Mouse (Mus musculus) monocyte, adult 2 months (primary cell): ENCODE measurements around the gene Slc2a9.
A peak's percentile ranks its signal among the peaks of the same experiment; 100 is the strongest.

Experiments
- DNase-seq, 2 experiments: peaks; one replicate each; pipeline ENCODE4 v3.0.0; 2022; ENCODE audit warnings: low spot score in 2 of 2, low read depth in 1 of 2

Slc2a9 gene

GRCm38 (mm10) chr5:38388420-38388823 is 114.5 kb downstream of the Slc2a9 start:
- no peak for DNase-seq

- DNase-seq: no peak
These were observed 123.0 kb downstream of the Slc2a9 start for GRCm38 (mm10) chr5:38379970-38380369.

DNA sequence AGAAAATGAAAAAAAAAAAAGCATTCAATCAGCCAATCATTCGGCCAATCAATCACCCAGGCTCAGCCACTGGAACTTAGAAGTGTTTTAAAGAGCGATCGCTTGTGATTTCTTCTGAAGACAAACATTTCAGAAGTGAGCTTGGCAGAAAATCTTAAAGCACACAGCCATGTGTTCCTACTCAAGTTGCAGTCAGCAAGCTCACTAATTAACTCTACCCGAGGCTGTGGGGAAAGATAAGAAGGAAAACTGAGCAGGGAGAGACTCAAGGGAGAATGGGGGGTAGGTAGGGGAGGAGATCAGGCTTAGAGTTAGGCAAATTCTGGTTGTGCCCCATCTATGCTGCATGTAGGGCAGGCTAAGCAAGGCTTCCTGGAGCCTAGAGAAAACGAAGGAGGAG is 130.6 kb downstream of the Slc2a9 start:
- no peak for DNase-seq

DNA sequence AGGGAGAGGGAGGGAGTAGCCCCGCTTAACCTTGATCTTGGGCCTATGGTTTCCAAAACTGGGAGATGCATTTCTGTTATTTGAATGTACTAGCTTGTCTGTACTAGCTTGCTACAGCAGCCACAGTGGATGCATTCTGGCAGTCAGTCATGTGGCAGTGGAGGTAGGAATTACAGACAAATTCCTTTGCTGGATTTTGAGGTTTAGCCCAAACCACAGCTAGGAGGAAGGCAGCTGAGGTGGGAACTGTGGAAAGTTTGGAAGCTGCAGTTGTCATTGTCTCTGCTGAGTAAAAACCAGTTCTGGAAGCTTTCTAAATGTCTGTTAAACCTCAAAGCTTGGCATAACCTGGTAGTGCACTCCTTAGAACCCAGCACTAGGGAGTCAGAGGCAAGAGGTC is 131.6 kb downstream of the Slc2a9 start:
- DNase-seq: no peak

DNA sequence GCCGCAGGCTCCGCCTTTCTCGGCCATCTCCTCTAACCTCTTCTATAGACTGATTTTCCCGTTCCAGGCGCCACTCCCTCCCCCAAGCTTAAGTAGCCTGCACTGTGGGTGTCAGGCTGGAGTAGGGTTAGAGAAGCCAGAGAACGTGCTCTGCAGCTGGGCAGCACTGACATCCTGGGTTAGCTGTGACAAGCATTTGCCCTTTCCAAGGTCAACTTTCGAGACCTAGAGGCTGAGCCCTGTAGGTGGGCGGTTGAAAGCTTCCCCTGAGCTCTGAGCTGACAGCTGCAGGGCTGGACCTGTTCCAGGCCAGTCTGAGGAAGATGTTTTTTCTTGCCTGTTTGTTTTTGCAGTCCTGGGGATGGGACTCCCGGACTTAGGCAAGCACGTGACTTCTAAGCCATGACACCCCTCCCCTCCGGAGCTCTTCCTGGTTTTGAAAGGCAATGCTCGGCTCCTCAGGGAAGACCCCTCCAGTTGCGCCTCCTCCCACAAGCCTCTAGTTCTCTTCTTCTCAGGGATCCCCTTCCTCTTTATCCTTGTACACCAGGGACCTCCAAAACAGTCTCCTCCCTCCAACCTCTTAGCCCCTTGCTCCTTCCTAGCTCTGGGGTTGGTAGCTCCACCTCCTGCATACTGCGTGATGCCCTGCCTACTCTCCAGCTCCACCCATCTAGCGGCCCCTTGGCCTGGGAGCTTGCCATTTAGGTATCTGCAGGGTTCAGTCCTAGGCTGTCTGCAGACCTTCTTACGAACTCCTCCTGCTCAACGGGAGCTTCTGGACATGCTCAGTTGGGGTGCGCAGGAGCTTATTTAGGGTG is 136.1 kb downstream of the Slc2a9 start:
- DNase-seq: no peak

GRCm38 (mm10) chr5:38365521-38365920 is 137.4 kb downstream of the Slc2a9 start:
- no peak for DNase-seq

DNA sequence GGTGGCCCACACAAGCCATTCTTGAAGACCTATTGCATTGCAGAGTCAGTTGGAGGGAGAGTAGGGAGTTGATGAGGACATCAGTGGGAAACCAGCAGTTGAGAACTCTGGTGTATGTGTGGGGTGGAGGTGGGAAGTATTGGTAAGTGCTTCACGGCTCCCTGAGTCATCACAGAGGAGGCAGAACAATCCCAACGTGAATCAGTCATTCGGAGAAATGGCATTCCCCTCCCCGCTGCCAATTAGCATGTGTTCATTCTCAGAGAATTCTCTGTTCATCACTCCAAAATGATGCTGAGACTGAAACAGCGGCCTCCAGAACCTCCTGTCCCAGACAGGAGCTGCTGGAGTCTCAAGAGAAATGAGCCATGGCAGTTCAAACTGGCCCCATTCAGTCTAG is 138.5 kb downstream of the Slc2a9 start:
- no peak for DNase-seq

GRCm38 (mm10) chr5:38359716-38360115 is 143.2 kb downstream of the Slc2a9 start:
- no peak for DNase-seq

- no peak for DNase-seq
These were observed 146.0 kb downstream of the Slc2a9 start for GRCm38 (mm10) chr5:38356927-38357326.

DNA sequence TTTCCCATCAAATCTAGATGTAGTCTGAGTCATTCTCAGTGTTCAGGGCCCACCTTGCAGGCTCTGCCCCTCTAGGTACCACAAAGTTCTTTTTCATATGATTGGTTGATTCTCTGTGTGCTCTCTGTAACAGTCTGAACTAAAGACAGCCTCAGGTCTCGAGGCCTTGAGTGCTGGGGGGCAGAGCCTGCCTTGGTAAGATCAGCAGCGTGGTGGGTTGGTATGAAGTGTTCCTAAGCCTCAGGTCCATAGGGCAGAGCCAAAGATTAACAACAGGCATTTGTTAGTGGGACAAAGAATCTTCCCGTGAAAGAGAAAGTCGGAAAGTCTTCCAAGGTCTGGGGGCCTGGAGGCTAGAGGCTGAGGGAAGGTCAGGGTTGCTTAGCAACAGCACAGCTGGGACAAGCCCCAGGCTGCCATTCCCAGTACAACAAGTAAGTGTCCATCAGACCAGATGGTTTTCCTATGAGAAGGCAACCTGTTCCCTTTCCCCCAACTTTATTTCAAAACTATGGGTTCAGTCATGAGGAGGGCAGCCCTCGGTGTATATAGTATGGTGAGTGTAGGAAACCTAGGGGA is 152.5 kb downstream of the Slc2a9 start:
- DNase-seq: no peak

GRCm38 (mm10) chr5:38346646-38347432 is 156.1 kb downstream of the Slc2a9 start:
- no peak for DNase-seq

GRCm38 (mm10) chr5:38343101-38343500 is 159.8 kb downstream of the Slc2a9 start:
- no peak for DNase-seq

DNA sequence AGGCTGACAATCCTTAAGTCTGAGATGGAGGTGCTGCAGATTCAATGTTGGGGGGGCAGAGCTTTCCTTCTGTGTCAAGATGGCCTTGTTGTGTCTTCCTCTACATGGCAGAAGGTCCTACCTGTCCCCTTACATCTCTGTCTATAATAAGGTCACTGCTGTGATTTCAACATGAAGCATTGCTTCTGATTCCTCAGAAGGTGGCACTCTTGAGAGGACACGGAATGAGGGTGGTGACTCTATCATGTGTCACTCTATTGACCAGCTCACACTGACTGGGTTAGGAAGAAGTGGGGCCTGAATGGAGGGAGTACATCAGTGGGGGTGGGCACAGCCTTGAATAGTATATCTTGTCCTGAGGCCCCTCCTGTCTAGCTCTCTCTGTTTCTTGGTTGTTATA is 168.4 kb downstream of the Slc2a9 start:
- no peak for DNase-seq

DNA sequence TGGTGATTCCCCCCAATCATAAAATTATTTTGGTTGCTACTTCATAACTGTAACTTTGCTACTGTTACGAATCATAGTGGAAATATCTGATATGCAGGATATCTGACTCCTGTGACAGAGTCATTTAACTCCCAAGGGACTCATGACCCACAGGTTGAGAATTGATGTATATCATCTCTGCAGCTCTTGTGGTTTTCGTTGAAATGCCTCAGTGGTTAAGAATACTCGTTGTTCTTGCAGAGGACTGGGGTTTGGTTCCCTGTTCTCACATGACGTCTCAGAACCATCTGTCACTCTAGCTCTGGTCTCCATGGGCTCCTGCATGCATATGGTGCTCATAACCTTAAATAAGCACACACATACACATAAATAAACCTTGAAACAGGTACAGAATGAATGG is 169.6 kb downstream of the Slc2a9 start:
- no peak for DNase-seq

DNA sequence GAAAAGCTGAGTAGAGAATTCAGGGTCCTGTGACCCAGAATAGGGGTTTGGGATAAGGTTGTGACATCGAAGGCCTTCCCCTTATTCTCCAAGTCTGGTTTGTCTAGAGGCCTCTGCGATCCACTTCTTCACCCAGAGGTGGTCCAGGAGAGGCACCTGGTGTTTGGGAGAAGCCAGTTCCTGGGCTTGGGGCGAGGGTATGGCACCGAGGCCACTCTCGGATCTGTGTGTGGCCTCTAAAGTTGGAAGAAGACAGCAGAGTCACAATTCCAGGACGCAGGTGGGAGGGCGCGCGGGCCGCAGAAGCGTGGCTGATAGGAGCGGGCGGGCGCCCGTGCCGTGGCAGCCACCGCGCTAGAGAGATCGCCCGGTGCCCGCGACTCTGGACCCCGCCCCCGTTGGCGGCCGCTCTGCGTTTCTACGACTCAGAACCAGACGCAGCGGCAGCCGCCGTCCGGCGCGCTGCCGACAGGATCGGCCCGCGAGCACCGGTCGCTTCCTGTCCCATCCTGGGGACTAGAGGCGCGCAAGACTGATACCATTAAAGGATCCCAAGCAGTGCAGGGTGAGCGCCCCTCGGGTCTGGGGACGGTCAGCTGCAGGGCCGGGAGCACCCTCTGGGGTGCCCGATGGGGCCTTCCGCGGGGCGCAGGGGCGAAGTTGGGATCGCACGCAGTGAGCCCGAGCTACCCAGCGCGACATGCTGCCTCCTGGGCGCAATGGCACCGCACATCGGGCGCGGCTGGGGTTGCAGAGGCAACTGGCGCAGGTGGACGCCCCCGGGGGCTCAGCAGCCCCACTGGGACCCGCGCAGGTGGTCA is 183.8 kb downstream of the Slc2a9 start, which contains the start of gene Drd5:
Gene Drd5, plus strand, starts transcription at position 402 of the 821 bp plus-strand sequence.
- DNase-seq: no peak

GRCm38 (mm10) chr5:38309795-38310194 is 193.1 kb downstream of the Slc2a9 start:
- DNase-seq: no peak

DNA sequence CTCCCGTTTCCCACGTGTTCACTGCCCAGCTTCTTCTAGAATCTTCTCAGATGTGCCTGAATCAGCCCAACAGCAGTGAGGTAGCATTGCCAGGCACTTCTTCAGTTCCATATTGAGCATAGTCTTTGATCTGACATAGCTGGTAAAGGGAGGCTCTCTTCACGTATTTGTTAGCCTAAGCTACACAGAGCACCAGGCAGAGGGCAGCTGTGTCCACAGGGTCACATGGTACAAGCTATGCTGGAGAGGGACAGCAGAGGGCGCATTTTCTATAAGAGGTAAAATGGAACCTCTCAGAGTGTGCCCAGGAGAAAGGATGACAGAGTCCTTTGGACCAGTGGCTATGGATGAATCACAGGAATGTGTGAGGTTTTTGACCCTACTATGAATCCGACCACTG is 194.1 kb downstream of the Slc2a9 start:
- peak; percentile 7 to 13 for DNase-seq

DNA sequence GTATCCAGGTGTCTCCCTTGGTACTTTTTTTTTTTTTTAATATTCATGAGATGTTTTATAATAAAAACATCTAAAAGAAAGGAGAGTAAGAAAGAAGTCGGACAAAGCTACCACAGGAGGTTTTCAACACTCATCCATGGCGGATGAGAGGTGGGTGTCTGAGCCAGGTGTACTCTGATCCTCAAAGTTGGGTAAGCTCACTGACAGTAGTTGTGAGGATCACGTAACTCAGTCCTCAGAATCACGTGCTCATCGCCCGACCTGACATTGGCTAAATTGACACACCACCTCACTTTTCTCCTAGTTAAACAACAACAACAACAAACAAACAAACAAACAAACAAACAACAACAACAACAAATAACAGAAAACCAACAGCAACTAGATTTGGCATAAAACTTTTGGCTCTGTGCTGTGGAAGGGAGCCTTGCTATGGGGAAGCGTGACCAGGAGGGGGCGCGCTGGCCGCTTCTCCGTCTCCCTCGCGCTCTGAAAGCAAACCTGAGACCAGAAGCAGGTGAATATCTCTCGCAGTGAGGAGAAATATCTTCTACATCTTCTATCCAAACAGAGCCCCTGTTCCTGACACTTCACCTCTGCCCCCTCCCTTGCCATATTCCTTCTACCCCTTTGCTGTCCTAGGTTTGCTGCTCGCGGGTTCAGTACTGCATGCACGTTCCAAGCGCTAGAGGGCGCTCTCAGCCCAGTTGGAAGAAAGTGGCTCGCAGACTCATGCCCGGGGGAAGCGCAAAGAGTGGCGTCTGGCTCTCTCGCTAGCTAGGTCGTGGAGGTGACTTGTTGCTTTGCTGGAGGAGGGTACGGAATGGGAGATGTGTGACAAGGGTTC is 195.5 kb downstream of the Slc2a9 start:
- DNase-seq: peak; percentile 42 to 74

- DNase-seq: no peak
These were observed 197.7 kb downstream of the Slc2a9 start for GRCm38 (mm10) chr5:38305241-38305640.

- no peak for DNase-seq
These were observed 200.3 kb downstream of the Slc2a9 start for GRCm38 (mm10) chr5:38302651-38303050.
